Mouse (Mus musculus): ENCODE measurements around the gene Ppp1r32.
A peak's percentile ranks its signal among the peaks of the same experiment; 100 is the strongest.

Gene Ppp1r32

DNA sequence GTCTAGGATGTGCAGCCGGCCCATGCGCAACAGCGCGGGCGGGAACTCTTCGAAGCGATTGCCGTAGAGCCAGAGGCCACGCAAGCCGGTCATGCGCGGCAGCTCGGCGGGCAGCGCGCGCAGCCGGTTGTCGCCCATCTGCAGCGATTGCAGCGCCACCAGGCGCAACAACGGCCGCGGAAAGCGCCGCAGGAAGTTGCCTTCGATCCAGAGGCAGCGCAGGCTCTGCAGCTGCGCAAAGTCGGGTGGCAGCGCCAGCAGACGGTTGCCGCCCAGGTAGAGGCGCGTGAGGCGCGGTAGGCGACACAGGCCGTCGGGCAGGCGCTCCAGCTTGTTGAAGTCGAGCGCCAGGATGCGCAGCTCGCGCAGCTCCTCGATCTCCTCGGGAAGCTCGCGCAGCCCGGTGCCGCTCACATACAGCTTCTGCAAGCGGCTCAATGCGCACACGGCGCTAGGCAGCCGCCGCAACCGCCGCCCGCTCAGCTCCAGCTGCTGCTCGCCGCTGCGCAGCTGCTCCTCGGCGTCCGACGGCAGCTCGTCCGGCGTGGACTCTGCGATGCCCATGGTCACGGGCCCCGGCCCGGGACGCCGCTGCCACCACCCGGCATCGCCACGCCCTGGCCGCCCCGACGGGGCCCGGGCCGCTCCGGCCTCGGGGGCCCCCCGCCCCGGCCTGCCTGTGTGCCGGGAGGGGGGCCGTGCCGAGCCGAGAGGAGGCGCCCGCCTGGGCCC is 25.8 kb downstream of the Ppp1r32 start, which contains the start of gene Lrrc10b:
TSS of gene Lrrc10b (minus strand) at position 722 of the 732 bp plus-strand sequence.
- peak; percentile 76 for DNase-seq

DNA sequence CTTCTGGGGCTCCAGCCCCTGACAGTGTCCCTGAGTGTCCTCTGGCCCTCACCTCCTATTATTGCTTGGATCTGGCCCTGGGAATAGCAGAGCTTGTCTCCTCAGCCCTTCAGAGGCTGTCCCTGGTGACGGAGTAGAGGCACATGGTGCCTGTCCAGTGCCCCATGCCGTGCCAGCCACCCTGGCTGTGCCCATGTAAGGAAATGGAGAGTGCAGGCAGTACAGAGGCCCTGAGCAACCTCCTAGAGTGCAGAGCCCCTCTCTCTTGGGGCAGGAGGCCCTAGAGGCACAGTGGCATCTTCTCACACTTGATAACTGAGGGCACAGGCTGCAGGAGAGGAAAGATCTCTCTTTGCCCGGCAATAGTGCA is 27.3 kb downstream of the Ppp1r32 start:
- DNase-seq, result no peak

GRCm38 (mm10) chr19:10454718-10455436 is 27.9 kb downstream of the Ppp1r32 start:
- no peak for DNase-seq

DNA sequence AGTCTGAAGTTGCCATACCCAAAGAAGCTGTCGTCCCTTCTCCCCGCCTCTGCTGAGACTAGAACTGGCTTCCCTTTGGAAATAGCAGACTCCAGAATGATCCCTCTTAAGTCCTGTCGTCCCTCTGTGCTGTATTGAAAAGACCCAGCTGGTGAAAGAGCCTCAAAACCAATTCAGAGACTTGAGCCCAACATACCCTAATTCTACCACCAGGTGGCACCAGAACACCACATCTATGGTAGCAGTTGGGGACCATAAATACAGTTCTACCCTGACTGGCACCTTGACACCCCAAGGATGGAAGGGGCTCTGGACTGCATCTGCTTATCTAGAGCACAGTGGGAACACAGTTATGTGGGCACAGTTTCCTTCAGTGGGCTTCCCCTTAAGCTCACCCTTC is 33.0 kb downstream of the Ppp1r32 start:
- DNase-seq, result peak; percentile 77

- no peak for DNase-seq
Observed at GRCm38 (mm10) chr19:10449190-10449589, 33.5 kb downstream of the Ppp1r32 start.

- no peak for DNase-seq
Observed at GRCm38 (mm10) chr19:10448275-10448674, 34.5 kb downstream of the Ppp1r32 start.

DNA sequence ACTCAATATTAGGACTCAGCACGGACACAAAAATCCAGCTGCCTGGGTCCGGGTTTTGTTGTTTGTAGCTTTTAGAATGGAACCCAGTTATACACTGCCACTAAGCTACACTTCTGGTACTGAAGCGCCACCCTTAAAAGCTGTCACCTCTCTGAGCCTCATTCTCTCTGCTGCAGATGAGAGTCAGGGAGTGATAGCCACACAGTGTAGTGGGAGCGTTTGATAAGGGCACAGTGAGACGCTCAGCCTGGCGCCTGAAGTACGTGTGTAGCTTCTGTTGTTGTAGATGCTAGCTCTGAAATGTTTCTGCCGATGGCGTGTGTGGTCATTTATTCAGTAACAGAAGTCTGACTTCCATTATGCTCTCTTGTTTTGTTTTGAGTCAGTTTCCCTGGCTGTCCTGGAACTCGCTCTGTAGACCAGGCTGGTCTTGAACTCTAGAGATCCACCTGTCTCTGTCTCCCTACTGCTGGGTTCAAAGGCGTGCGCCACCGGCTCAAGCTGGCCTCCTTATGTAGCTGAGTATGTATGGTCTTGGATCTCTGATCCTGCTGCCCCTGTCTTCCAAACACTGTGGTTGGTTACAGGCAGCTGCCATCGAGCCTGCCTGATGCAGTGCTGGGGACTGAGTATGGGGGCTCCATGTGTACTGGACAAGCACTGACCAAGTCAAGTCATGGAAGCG is 37.9 kb downstream of the Ppp1r32 start:
- DNase-seq, result no peak

DNA sequence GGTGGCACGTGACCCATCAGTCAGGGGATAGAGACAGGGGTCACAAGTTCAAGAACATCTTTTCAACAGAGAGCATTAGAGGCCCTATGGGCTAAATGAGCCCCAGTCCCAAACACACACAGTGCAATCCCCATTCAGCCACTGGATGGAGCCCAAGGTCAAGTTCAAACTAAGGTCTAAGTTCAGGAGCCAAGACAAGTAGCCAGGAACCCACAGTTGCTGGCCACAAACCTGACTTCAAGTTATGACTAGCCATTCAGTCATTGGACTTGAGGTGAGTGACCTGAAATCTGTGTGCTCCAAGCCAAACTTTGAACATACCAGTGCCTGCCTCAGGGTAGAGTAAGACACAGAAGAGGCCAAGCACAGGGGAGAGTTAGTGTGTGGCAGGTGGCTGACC is 45.2 kb downstream of the Ppp1r32 start:
- DNase-seq, result no peak

DNA sequence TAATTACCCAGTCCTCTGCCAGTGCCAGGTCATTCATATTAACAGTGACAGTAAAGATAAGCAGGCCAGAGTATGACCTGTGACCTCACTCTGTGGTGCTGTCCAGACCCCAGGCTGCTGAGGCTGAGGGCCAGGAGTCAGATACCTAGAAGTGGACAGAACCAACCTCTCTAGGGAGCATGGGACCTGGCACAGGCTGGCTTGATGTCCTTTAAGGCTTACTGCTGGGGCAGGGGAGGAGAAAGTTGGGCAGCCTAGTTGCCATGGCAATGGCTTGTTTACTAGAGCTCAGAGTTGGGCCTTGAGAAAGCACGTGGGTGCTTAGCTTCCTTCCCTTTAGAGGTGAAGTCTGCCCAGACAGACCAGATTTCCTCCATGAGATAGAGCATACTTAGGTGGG is 46.0 kb downstream of the Ppp1r32 start:
- DNase-seq, result no peak

DNA sequence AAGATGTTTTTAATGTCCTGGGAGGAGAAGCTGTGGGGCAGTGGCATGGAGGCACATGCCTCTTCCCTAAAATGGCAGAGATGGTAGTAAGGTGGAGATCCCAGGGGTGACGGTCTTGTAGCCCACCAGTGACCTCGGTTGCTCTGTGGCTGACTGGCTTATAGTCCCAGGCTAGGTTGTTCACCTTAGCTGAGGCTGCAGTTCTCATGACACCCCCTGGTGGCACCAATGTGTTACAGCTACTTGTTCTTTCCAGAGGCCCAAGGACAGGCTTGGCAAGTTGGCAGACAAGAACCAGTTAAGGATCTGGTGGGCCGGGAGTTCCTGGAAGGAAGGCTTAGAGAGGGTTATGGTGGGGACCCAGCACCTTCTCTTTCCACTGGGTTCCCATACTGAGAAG is 46.8 kb downstream of the Ppp1r32 start:
- DNase-seq, result peak; percentile 66

DNA sequence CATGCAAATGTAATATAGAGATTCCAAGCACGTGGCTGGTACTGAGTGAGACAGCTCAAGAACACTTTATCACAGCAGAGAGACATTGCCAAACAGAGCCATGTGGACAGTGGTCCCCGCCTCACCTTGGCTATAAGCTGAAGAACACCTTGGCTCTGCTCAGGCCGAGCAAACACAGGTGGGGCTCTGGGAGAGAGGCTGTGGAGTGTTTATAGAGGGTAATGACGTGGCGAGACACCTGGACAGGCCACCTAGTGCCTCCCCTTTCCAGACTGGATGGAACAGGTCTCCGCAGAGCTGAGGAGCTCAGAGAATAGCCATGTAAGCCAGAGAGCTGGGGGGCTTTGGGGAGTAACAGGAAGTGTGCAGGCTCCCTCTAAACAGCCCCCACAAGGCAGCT is 47.8 kb downstream of the Ppp1r32 start:
- no peak for DNase-seq

DNA sequence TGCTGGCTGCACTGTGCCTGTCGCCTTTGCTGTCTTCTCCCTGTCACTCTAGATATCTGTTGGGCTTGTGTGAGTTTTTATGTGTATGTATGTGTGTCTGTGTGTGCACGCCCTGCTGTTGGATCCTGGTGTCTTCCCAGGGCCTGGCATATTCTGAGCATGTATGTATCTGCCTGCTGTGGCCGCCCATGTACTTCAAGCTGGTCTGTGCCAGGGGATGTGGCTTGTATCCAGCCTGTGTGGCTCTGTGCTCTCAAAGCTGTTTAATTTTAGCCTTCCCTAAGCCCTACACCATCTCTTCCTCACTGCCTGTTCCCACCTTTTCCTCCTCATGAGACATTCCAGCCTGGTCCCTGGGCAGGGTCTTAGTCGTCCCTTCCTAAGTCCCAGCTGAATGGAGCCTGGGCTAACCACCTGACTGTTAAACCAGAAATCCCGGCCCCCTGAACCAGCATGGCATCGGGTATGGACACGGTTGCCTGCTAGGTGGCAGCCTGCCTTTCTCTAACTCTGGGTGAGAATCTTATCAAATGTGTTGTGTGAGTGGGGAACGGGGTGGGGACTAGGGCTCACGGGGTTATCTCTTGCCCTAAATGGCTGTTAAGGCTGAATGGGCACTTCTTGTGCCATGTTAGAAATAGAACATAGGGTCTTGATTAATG is 48.7 kb downstream of the Ppp1r32 start:
- peak; percentile 59 for DNase-seq

DNA sequence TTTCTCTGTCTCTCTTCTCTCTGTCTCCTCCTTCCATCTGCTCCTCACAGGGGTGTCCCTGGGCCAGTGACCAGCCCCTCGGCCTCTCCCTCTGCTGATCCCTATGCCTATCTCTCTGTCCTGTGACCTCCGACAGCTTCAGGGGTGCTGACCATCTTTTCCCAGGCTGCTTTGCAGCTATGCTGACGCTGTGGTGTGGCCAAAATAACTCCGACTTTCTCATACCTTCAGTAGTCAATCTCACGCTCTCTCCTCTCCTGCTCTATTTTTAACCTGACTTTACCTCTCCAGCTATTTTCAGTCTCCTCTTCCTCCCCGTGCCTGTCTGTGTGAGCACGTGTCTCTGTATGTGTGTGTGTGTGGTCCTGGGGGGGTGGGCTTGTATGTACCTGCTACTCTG is 49.5 kb downstream of the Ppp1r32 start:
- DNase-seq, result no peak

- DNase-seq, result no peak
Observed at GRCm38 (mm10) chr19:10431841-10432240, 50.9 kb downstream of the Ppp1r32 start.

DNA sequence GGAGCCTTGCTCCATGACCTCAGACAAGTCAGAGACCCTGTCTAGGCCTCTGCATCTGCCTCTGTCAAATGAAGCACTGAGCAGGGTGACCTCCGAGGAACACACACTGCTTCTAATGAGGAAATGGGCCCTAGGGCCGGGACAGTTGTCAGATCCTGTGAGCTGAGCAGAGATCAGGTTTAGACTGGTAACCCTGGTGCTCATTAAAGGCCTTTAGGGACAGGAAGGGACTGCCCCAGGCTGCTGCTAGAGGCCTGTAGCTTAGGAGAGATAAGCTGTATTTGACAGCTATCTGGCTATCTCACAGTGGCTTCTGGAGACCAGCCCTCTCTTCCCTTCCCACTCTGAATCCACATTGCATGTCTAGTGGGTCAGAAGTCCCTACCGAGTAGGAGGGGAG is 51.3 kb downstream of the Ppp1r32 start:
- no peak for DNase-seq

GRCm38 (mm10) chr19:10429371-10429770 is 53.4 kb downstream of the Ppp1r32 start:
- no peak for DNase-seq

DNA sequence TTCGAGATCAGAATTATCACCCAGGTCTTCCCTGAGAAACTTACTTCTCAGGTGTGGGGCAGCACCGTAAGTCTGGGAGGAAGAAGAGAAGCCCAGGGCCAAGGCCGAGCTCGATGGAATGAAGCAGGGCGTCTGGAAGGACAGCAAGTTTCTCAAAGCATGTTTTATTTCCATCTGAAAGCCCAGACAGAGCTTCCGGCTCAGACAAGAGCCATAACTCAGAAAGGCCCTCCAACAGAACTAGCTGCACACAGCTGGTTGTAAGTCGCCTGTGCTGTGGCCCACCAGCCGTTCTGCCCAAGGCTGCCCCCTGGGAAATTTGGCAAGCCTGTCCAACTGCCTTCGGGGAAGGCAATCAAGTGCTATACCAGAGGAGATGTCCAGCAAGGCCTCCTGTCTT is 55.3 kb downstream of the Ppp1r32 start:
- no peak for DNase-seq

DNA sequence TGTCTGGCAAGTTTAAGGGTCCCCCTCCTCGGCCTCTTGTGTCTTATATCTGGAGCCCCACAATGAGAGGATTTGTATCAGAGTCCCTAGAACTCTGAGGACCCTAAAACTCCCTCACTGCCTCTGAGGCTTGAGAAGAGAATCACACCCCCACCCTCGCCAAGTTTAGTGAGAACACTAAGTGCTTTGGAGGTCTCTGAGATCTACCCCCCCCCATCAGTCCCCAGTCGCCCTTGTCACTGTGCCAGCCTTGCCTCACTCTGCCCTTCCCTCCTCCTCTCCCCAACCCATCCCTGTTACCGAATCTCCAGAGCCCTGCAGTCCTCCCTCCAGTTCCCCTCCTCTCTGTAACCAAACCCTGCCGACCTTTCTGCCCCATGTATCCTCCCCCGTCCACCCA is 55.9 kb downstream of the Ppp1r32 start:
- no peak for DNase-seq

DNA sequence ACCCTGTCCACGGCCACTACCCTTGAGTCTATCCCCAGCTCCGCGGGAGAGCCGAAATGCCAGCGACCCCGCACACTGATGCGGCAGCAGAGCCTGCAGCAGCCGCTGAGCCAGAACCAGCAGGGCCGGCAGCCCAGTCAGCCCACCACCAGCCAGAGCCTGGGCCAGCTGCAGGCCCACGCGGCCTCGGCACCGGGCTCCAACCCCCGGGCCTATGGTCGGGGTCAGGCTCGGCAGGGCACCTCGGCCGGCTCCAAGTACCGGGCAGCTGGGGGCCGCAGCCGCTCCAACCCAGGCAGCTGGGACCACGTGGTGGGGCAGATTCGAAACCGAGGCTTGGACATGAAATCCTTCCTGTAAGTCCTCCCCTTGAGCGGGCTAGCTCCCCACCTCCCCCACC is 56.4 kb downstream of the Ppp1r32 start:
- DNase-seq, result no peak

DNA sequence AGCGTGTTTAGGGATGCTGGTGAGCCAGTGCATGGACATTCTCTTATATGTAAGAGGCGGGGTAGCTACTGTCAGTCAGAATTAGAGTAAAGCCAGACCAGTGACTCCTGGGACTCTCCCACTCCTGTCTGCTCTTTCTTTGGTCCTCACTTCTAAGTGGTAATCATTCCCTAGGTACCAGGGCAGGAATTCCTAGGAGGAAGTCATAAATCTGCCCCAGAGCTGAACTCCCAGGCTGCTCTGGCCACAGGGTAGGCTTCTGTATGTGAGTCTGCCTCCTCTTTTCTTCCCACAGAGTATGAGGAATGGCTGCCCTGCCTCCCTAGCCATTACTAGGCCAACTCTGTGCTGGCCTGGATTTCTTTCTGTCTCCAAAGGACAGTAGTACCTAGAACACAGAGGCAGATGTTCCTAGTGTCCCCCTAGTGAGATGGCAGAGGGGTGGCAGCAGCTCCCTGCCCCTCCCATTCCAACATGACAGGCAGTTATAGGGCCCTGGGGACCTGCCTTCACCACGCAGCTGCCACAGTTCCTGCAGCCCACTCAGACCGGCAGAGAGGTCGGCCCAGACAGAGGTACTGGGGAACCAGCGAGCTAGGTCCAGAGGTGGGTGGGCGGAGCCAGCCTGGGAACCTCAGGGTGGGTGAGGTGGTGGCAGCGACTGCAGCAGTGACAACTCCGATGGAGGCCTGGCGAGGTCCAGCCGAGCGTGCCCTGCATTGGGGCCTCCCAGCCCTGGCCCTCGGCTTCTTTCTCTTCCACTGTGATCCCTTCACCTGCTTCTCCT is 57.1 kb downstream of the Ppp1r32 start:
- no peak for DNase-seq

GRCm38 (mm10) chr19:10424751-10425150 is 58.0 kb downstream of the Ppp1r32 start:
- no peak for DNase-seq
